Mouse (Mus musculus) erythroid progenitor cell, adult 5-6 weeks (primary cell): ENCODE data around the gene Cyp1a1. TPM values are rescaled to one million over a fixed set of nuclear protein-coding genes. Genes with fewer than 3 reads are reported as not detected.

ENCODE experiments used
- ATAC-seq: replicated peaks from 2 replicates; pipeline ENCODE4 v1.8.0; 2016; ENCODE audit warnings: moderate number of reproducible peaks, mild to moderate bottlenecking, moderate TSS enrichment, inconsistent platforms; ENCODE audit not compliant: poor library complexity, low FRiP score, severe bottlenecking
- total RNA-seq, 2 experiments: library from RNA; stranded (forward) in 1 of 2; stranded (reverse) in 1 of 2; fragments of 150-400 nt in 1 of 2; fragments of 186-747, 209-891 nt in 1 of 2; gene quantifications; 2 replicates each; pipeline versions ENCODE4 v1.2.3 to v1.2.4; 2015 to 2017; ENCODE audit warnings: low replicate concordance in 2 of 2

The Cyp1a1 gene
- total RNA-seq (2015; ENCODE audit: low replicate concordance) (not detected in 2 replicates), total RNA-seq (2017; ENCODE audit: low replicate concordance) (not detected in 2 replicates)

GRCm38 (mm10) chr9:57687751-57688150 is at the start of gene Cyp1a1:
Gene Cyp1a1, plus strand, starts transcription at chr9:57687928.
- ATAC-seq, result no peak

DNA sequence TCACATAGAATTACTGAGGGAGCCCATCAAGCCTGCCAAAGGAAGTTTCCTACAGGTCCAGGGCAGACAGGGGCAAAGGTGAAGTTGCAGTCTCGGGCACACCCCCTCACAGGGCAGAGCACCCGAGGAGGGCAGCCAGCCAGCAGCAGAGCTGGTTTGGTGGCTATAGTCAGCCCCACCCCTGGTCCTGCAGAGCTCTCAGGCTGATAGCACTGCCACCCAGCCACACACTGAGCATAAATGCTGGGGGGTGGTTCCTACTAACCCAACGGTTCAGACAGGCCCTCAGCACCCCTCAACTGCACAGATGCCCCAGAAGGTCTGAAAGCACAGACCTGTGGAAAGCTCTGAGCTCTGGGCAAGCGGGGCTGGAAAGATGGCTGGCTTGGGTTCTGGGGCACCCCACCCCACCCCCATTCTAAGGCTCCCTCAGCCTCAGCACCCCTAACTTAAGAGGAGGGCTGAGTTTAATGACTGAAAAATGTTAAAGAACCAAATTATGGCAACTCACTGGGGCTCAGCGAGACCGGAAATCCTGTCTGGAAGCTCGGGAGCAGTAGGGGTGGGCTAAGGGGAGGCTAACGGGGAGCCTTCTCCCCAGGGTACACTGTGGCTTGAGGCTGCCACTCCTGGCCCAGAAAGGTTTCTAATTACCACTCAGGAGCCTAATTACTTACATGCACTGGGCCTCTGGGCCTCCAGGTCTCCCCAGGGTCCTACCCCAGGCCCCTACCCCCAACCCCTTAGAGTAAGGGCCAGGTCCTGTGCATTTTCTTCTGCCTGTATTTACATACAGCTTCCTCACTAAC is 48.9 kb upstream of the Cyp1a1 start:
- peak; percentile 81 for ATAC-seq

GRCm38 (mm10) chr9:57639661-57640328 is 47.9 kb upstream of the Cyp1a1 start:
- ATAC-seq, result no peak

DNA sequence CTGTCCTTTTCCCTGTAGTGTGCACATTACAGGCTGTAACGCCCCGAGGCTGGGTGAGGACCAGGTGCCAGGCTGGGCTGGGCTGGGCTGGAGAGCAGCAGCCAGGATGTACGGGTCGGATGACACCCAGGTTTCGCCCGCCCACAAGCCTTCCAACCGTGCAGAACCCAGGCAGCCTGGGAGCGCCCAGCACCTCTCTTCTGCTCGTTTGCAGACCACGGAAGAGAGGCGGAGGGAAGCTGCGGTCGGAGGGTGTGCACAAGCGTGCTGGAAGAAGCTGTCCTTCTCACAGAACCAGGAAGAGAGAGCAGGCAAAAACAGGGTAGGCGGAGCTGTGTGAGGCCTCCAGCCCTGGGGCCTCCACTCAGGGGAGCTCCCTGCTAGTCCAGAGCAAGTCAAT is 47.3 kb upstream of the Cyp1a1 start:
- peak; percentile 54 for ATAC-seq

- ATAC-seq, result no peak
Observed at GRCm38 (mm10) chr9:57641022-57641421, 46.7 kb upstream of the Cyp1a1 start.

DNA sequence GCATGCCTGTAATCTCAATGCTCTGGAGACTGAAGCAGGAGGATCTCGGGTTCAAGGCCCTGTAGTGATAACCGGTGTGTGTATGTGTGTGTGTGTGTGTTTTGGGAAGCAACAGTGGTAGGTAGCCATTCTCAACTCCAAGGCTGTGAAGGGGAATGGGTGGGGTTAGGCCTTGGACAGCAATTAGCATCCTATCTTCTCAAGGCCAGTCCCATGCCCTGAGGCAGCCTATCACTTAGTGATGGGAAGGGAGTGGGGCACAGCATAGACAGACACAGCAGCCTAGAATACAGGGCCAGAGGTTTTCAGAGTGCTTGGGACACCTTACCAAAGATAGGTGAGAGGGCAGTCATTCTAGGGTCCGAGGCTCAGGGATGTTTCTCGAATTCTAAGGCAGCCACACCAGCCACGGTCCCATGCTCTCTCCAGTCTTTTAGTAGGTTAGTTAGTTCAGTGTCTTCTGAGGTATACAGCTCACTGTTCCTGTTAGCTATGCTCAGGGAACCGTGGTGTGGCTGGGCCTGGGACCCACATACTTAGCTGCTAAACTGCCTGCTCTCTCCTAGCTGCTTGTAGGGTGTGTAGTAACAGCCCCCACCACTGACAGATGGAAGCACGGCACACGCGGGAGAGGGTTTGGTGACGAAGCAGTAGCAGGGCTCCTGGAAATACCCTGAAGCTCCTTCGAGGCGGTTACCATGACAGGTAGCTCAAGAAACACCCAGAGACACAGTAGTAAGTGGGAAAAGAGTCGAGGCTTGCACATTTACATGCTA is 45.8 kb upstream of the Cyp1a1 start:
- ATAC-seq, result peak; percentile 28

- ATAC-seq, result 0 out of 2 replicates have a peak, but pooled peaks have one; percentile 28
Observed at GRCm38 (mm10) chr9:57643169-57643855, 44.4 kb upstream of the Cyp1a1 start.

- peak; percentile 41 for ATAC-seq
Observed at GRCm38 (mm10) chr9:57643856-57644180, 43.9 kb upstream of the Cyp1a1 start.

GRCm38 (mm10) chr9:57644442-57644943 is 43.2 kb upstream of the Cyp1a1 start:
- no peak for ATAC-seq

GRCm38 (mm10) chr9:57644944-57645893 is 42.5 kb upstream of the Cyp1a1 start:
- peak; percentile 74 for ATAC-seq

DNA sequence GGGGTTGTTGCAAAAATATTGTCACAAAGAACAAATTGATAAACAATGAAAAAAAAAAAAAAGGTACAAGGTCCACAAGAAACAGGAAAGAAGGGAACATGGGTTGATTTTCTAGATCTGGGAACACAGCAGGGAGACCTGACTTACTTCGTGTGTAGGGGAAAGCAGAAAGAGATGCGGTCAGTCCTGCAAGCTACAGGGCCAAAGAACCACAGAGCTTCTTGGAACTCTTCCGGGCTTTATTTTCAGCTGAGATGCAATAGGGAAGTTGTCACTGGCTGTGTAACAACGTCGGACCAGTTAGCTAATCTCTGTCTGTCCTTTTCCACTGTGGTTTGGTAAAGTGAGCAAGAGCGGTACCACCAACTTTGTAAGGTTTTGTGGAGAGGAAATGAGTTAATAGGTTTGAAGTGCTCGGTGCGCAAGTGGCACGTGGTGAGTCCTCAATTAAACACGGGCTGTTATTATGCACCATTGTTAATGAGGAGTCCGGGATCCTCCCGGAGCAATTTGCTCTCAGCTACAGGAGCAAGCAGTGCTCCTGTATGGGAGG is 41.1 kb upstream of the Cyp1a1 start:
- ATAC-seq, result no peak

GRCm38 (mm10) chr9:57647286-57648108 is 40.2 kb upstream of the Cyp1a1 start:
- ATAC-seq, result no peak

- ATAC-seq, result no peak
Observed at GRCm38 (mm10) chr9:57650130-57650785, 37.5 kb upstream of the Cyp1a1 start.

- no peak for ATAC-seq
Observed at GRCm38 (mm10) chr9:57650786-57651311, 36.9 kb upstream of the Cyp1a1 start.

- no peak for ATAC-seq
Observed at GRCm38 (mm10) chr9:57652351-57652750, 35.4 kb upstream of the Cyp1a1 start.

GRCm38 (mm10) chr9:57652855-57653254 is 34.9 kb upstream of the Cyp1a1 start:
- no peak for ATAC-seq

- ATAC-seq, result no peak
Observed at GRCm38 (mm10) chr9:57653283-57653682, 34.4 kb upstream of the Cyp1a1 start, which contains the start of gene Csk. Gene Csk, minus strand, starts transcription at chr9:57653631.
